Mouse (Mus musculus) layer of hippocampus, postnatal 36 days (tissue): Measurements from ENCODE around the gene Kng1. TPM values are rescaled to one million over a fixed set of nuclear protein-coding genes. Genes with fewer than 3 reads are reported as not detected.
A peak's percentile ranks its signal among the peaks of the same experiment; 100 is the strongest.

Source experiments
- DNase-seq, 2 experiments: peaks; one replicate each; pipeline ENCODE4 v3.0.0; 2022
- microRNA-seq, 2 experiments: library from miRNA; unstranded; fragments of <30 nt; microRNA quantifications; one replicate each; pipeline ENCODE4 v1.2.0; 2021
- total RNA-seq, 2 experiments: library from RNA; stranded (reverse); gene quantifications; 2 replicates each; pipeline ENCODE4 v1.2.3; 2021

The Kng1 gene
- total RNA-seq, 2 experiments from 2014 or later = not detected

DNA sequence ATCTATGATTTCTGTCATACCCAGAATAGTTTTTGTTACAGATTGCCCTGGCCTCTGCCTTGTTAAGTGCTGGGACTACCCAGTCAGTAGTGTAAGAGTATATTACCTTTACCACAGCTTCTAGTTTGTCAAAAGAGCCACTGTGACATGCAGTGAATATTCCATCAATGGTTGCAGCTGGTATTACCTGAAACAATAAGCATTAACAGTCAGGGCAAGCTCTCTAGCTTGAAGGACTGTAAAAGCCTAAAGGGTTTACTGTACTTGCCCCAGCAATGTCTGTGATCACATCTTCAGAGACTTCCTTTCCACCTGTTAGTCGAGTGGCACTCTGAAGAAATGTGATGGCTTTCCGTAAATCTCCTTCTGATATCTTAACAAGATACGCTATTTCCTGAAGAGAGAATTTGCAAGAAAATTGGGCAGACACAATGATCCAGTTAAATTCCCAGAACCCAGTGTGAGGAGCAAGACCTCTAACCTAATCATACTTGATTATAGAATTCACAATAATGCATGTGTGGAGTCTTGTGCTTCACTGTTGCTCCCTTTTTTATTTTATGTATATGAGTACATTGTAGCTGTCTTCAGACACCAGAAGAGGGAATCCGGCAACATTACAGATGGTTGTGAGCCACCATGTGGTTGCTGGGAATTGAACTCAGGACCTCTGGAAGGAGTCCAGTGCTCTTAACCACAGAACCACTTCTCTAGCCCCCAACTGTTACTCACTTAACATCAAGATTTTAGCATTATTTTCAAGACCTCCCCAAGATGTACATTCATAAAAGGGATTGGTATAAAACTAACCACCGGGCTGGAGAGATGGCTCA lies 56.9 kb downstream of the Kng1 start:
- DNase-seq = no peak

DNA sequence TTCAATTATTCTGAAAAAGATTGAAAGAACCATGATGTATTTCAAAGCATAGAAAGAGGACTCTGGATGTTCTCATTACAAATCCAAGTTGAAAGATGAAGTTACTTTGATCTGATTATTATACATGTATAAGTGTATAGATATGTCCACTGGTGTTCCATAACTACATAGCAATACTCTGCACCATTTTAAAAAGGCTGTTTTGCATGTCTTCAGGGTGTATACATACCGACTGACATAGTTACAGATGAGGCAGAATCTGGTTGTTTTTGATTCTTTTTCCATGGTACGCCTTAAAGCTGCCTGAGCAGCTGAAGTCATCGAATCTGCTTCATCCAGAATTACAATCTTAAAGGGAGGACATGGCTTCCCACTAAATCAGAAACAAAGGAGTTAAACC lies 57.8 kb downstream of the Kng1 start:
- no peak for DNase-seq

DNA sequence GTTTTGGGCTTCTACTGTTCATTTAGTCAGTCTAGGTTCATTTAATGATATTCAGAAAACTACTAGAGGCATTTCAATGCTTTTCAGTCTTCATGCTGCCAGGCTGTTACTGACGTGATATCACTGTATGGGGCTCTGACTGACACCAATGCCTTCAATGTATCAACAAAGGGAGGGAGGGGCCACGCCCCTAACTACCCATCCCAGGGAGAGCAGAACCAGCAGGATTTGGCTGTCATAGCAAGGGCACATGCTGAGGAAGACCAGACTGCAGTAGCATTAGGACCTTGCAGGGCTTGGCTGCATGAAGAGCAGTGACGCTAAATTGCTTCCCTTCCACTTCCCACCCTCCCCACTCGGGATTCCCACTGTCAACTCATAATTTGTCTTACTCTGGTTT lies 59.5 kb downstream of the Kng1 start:
- no peak for DNase-seq

DNA sequence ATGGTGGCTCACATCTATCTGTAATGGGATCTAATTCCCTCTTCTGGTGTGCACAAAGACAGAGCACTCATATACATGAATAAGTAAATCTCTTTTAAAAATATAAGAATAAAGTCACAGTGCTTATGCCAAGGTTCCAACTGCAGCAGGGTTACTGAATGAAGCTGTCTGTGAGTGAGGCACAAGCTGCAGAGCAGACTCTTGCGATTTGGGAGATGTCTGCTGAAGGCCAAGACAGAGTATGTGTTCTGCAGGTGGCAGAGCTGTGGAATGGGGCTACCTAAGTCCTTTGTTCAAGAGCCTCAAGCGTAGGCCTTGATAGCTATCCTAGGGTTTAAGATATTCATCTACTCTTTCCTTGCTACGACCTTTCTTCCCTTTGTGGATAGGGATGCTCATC lies 64.8 kb downstream of the Kng1 start:
- no peak for DNase-seq

DNA sequence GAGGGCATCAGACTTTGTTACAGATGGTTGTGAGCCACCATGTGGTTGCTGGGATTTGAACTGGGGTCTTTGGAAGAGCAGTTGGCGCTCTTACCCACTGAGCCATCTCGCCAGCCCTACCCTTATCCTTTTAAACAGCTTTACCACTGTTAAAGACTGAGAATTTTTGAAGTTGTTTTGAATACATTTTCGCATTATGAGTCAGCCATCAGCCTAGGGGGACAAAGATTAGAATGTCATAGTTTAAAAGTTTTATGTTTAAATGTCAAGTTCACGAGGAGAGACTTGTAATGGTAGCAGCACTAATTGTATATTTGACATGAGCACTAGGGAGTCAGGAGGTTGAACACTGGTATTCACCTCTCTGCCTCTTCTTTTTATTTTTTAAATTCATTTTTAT lies 65.4 kb downstream of the Kng1 start:
- no peak for DNase-seq

DNA sequence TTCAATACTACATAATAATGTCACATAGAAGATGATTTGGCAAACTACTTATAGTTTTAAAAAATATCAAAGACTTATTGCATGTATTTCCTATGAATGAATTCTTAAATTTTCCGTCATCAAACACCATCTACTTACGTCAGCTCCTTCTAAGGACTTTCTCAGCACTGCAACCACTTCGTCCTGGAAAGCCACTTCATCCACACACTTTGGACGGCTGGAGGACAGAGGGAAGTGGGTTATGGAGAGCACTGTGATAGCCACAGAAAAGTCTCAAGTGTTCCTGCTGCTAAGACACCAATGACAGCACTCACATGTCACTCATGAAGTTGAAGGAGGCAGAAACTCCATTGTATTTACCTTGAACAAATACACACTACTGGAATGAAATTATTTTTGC lies 66.7 kb downstream of the Kng1 start:
- DNase-seq = no peak

DNA sequence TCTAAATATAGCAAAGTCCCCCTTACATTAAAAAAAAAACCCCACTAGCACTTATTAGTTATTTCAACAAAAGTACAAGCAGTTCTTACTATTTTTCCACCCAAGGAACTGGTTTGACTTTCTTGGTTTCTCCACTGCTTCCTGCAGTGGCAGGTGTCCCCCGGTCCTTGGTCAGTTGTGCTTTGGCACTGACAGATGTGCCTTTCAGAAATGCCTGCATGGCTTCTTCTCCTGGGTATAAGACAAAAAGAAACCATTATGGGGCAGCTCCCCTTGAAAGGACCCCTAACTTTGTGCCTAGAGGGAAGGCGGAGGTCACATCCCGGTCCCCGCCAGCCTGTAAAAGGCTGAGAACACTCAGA lies 69.6 kb downstream of the Kng1 start:
- no peak for DNase-seq

DNA sequence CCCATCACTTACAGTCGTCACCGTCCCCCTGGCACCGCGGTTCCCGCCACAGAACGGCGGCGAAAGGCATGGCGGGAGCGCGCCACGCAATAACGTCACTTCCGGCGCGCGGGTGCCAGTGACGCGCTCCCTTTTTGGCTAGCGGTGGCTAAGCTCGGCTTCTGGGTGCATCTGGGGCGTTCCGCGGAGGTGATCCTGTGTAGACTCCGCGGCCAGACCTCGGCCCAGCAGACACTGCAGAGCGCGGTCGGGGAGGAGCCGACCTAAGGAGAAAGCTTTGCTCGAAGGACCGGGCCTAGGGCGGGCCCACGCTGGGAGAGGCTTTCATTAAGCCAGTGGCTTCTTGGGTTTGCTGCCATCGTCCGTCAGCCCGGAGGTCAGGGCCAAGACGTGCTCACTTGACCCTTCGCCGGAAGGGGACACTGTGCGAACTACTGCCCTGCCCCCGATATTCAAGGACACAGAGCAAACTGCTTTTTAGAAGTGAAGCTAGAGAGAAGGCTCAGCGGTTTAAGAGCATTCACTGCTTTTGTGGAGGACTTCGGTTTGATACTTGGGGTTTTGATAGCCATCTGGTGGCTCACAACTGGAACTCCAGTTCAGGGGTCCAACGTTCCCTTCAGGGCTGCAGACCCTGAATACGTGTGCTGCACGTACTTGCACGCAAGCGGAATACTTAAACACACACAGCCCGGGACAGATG lies 70.2 kb downstream of the Kng1 start, which contains the start of gene Rfc4:
Gene Rfc4 (minus strand): TSS at position 65 of the 703 bp plus-strand sequence.
- peak; percentile 92 to 93 for DNase-seq

DNA sequence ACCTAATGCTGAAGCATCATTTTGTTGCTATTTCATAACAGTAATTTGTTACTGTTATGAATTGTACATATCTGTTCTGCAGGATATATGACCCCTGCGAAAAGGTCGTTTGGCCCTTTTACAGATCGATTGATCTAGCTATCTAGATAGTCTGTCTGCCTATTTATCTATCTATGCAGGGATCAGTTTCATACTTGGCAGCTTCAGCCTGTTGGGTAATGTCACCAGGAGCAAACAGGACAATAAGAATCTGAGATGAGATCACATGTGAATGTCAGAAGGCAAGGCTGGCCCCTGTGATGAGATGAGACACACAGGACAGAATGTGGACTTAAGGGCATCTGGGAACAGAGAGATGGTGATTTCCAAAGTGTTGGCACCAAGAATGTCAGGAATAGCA lies 72.6 kb downstream of the Kng1 start:
- no peak for DNase-seq

Small RNA genes within 50 kb of the gene (microRNA-seq; reads per million reads assigned to microRNA genes)
- gene Gm49346 = 0.63 to 0.90 reads per million in 2 experiments

Other genes with a start within 250 kb of the Kng1 start
- gene Crygs, start 246.3 kb upstream of the Kng1 start, total RNA-seq = not detected
- gene Tbccd1, start 200.2 kb upstream of the Kng1 start, total RNA-seq = 10 to 100 TPM; 15.2 to 15.8 TPM
- 10 to 100 TPM; 69.9 to 82.3 TPM for gene Dnajb11, start 200.0 kb upstream of the Kng1 start, total RNA-seq
- not detected for gene Ahsg, start 166.6 kb upstream of the Kng1 start, total RNA-seq
- not detected for gene Fetub, start 139.5 kb upstream of the Kng1 start, total RNA-seq
- gene Hrg, start 106.8 kb upstream of the Kng1 start, total RNA-seq = not detected
- not detected for gene Kng2, start 28.4 kb upstream of the Kng1 start, total RNA-seq
- gene Eif4a2, start 49.6 kb downstream of the Kng1 start, total RNA-seq = 100 to 1,000 TPM; 900 to 999 TPM
- 1 to 10 TPM; 3.3 to 4.2 TPM for gene Rfc4, start 69.9 kb downstream of the Kng1 start, total RNA-seq
- not detected for gene Adipoq, start 88.7 kb downstream of the Kng1 start, total RNA-seq
- gene St6gal1, start 166.9 kb downstream of the Kng1 start, total RNA-seq = 10 to 100 TPM; 16.5 to 18.1 TPM